Mouse (Mus musculus): Measurements from ENCODE around the gene Cited4. TPM values are rescaled to one million over a fixed set of nuclear protein-coding genes. Genes with fewer than 3 reads are reported as not detected.

The Cited4 gene
- polyA plus RNA-seq (2017; shearing (Covaris generic)): 0.30 TPM

DNA sequence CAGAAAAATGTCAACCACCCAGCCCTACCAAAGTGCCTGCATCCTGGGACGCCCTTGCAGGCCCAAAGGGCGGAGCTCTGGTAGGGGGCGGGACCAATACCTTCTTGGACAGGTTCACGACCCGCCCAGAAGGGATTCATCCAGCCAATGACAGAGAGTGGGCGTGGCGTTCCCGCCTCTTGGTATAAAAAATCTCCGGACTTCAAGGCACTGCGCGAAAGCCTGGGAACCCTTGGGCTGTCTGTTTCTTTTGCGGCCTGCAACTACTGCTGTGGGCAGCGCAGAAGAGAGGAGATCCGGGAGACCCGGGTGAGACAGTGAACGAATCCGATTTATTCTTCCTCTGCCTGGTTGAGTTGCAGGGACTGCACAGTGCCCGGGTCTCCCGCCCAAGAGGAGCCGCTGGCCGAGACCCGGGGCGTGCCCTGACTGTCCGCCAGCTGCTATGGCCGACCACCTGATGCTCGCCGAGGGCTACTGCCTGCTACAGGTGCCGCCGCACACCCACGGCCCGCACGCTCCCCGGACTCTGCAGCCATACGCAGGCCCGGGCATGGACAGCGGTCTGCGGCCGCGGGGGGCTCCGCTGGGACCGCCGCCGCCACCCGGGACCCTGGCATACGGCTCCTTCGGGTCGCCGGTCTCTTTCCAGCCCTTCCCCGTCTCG, at the start of gene Cited4:
TSS of gene Cited4 (plus strand) at position 215 of the 667 bp plus-strand sequence.

Other genes with a start within 250 kb of the Cited4 start
- not detected for gene Slfnl1, start 134.3 kb upstream of the Cited4 start, polyA plus RNA-seq (2017; shearing (Covaris generic))
- 21.1 TPM for gene Ctps, start 96.3 kb upstream of the Cited4 start, polyA plus RNA-seq (2017; shearing (Covaris generic))
- gene Gm8439, start 77.8 kb upstream of the Cited4 start, polyA plus RNA-seq (2017; shearing (Covaris generic)): not detected
- 0.16 TPM for gene Kcnq4, start 82.0 kb downstream of the Cited4 start, polyA plus RNA-seq (2017; shearing (Covaris generic))
- 59.8 TPM for gene Nfyc, start 165.0 kb downstream of the Cited4 start, polyA plus RNA-seq (2017; shearing (Covaris generic))
- 0.94 TPM for gene Rims3, start 188.2 kb downstream of the Cited4 start, polyA plus RNA-seq (2017; shearing (Covaris generic))

Data from CD4-positive, CD25-positive, alpha-beta regulatory T cell, adult 9 weeks (primary cell).